Mouse (Mus musculus) v-Abl transformed pro-B cells (cell line): ENCODE results near the gene Hspa1l.
"Not testable (repeated sequence)": the region's sequence is repeated elsewhere in the genome, so short reads cannot be mapped to it uniquely, and the experiment has no call there.

Source experiments
- in situ Hi-C, 2 experiments: fragments of 400-800 bp; cut with MboI; formaldehyde crosslinking; loops; one replicate each; pipeline ENCODE4 v1.15.1; 2025; ENCODE audit not compliant: unreplicated experiment in 2 of 2

Gene Hspa1l

DNA sequence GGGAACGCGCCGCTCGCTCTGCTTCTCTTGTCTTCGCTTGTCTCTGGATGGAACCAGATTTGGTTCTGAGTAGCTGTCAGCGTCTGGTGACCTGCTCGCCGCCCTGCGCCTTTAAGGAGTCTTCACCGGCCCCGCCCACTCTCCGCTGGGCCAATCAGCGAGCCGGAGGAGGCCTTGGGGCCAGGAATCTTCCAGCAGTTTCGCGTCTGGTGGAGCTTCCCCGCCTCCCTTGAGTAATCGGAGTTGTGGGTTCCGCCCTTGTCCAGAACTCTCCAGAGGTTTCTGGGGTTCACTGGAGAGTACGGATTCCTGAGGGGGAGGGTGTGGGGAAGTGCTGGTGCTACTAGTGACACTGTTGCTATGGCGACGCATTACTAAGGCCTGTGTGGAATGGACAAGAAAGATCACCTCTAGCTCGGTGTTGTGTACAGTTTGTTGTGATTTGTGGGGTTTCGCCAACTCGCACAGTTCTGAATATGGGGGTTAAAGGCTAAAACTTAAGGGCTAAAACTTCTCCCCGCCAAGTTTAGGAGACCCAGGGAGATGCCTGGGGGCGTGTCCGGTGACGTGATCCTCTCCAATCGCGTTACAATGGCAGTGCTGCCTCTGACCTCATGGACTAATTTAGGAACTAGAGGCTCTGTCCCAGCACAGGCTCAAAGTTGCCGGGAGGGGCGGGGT, at the start of gene Hspa1l, which contains the start of gene Hspa1a:
Gene Hspa1l (plus strand): TSS at position 635 of the 681 bp plus-strand sequence.
Gene Hspa1a (minus strand): TSS at position 88 of the 681 bp plus-strand sequence.
- in situ Hi-C loops: not testable (repeated sequence)

DNA sequence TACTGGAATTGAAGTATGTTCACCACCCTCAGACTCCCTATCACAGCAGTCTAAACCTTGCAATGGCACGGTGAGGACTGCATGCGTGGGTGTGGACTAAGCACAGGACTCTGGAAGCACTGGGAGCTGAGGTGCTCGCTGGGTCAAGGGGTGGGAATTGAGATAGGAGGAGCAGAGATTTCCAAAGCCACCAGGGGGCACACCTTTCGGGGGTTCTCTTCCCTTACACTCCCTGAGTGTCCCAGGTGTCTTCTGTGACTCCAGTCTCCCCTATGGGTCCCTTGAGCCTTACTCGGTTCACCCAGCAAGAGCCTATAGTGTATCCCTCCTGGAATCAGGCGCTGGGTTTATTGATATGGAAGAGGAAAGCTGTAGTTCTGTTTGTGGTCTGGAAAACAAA, 49.6 kb upstream of the Hspa1l start:
- in situ Hi-C loops: no loop called here

DNA sequence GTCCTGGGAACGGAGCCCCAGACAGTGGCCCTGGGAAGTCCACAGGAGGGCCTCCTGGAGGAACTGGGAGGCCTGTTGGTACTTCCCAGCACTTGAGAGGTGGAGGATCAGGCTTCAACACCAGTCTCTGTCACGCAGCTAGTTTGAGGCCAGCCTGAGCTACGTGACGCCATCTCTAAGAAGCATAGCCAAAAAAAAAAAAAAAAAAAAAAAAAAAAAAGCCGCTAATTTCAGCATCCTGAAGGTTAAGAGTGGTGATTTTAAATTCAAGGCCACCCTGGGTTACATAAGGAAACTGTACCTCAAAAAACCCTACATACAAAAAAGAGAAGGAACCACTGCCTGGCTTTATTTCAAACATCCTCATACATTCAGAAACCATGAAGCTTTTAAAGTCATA, 48.2 kb upstream of the Hspa1l start:
- in situ Hi-C loops: no loop called here

DNA sequence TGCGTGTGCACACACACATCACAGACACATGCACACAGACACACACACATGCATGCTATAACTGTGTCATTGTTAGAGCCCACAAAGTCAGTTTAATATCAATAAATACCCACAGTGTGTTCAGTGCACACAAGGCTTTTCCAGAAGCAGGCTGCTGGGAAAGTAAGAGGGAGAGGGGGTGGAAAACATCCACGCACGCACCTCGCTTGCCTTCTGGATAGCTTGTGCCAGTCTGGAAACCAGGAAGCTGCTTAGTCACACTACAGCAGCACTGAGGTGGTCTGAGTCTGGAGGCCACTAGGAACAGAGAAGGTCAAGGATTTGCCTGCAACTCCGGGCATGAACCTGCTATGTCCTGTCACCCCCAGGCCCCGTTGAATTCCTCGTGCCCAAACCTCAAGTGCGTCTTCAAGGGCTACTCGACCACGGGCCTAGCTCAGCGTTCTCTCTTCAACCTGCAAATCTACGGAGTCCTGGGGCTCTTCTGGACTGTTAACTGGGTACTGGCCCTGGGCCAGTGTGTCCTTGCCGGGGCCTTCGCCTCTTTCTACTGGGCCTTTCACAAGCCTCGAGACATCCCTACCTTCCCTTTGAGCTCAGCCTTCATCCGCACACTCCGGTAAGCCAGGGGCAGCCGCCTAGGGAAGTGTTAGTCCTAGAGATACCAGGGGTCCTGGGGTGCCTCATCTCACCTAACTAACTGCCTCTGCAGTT, 45.0 kb upstream of the Hspa1l start:
- in situ Hi-C loops: loop anchor here in 1 of 2 experiments (25.0 kb wide), 1 partner anchor 290 kb away; the partner anchor contains the start of genes Atf6b, Fkbpl, Ppt2 and Prrt1

DNA sequence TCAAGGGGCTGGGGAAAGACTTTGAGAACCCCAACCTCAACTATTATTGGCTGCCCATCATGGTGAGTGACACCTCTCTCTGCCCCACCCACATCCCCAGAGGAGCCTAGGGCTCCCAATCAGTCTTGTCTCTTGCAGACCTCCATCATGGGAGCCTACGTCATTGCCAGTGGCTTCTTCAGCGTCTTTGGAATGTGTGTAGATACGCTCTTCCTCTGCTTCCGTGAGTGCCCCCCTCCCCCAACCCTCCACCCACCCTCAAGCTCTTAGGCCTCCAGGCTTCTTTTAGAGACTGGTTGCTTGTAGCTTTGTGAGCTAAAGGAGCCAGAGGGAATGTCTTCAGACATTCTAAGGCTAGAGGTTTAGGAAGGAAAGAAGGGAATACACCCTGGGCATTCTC, 43.7 kb upstream of the Hspa1l start:
- in situ Hi-C loops: loop anchor here in 1 of 2 experiments (25.0 kb wide), 1 partner anchor 292 kb away; the partner anchor contains the start of genes Atf6b, Fkbpl, Ppt2 and Prrt1

DNA sequence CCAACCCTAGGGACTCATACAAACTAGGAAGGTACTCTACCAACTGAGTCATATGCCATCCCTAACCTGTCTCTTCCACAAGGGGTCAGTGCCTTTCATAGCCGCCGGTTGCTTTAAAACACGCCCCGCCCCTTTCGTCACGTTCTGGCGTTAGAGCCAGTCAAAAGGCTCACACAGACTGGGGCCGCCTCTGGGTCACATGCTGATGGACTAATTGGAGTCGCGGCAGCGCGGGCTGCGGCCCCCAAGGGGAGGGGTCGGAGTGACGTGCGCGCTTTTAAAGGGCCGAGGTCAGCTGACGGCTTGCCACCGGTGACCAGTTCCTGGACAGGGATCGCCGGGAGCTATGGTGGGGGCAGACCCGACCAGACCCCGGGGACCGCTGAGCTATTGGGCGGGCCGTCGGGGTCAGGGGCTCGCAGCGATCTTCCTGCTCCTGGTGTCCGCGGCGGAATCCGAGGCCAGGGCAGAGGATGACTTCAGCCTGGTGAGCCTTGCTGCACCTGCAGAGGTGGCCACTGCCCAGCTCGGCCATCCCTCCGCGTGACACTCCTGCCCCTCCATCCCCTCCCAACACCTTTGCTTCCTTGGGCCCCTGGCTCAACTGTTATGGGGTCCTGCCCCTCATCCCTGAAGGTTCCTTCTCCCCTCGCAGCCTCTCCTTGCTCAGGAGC, 41.3 kb upstream of the Hspa1l start, which contains the start of gene Neu1:
Gene Neu1 (plus strand): TSS at position 193 of the 674 bp plus-strand sequence.
- in situ Hi-C loops: loop anchor here in 1 of 2 experiments (25.0 kb wide), 1 partner anchor 294 kb away; the partner anchor contains the start of genes Atf6b, Fkbpl, Ppt2 and Prrt1

DNA sequence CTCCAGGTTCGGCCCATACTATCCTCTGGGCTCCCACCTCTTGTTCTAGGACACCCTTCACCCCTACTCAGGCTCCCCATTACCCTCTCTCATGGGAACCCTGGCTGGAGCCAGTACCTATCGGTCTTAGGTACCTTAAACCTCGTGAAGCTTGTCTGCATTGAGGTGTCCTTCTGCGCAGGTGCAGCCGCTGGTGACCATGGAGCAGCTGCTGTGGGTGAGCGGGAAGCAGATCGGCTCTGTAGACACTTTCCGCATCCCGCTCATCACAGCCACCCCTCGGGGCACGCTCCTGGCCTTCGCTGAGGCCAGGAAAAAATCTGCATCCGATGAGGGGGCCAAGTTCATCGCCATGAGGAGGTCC, 40.8 kb upstream of the Hspa1l start:
- in situ Hi-C loops: loop anchor here in 1 of 2 experiments (25.0 kb wide), 1 partner anchor 294 kb away; the partner anchor contains the start of genes Atf6b, Fkbpl, Ppt2 and Prrt1

DNA sequence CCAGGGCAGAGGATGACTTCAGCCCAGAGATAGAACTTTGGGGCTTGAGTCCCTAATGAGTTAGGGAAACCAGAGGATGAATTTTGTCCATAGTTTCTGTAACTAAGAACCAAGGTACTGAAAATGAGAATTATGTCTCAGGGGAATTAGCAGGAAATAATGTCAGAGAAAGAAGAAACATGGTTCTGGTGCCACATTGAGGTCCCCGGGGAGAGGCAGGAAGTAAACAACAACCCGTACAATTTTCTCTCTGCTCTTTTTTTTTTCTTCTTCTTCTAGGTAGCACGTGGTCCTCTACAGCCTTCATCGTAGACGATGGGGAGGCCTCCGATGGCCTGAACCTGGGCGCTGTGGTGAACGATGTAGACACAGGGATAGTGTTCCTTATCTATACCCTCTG, 40.2 kb upstream of the Hspa1l start:
- in situ Hi-C loops: loop anchor here in 1 of 2 experiments (25.0 kb wide), 1 partner anchor 295 kb away; the partner anchor contains the start of genes Atf6b, Fkbpl, Ppt2 and Prrt1

DNA sequence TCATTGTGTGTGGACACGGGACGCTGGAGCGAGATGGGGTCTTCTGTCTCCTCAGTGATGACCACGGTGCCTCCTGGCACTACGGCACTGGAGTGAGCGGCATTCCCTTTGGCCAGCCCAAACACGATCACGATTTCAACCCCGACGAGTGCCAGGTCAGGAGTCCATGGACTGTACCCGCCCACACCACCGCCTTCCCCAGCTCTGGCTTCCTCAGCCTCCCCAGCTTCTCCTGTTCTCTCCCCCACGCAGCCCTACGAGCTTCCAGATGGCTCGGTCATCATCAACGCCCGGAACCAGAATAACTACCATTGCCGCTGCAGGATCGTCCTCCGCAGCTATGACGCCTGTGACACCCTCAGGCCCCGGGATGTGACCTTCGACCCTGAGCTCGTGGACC, 38.5 kb upstream of the Hspa1l start:
- in situ Hi-C loops: loop anchor here in 1 of 2 experiments (25.0 kb wide), 1 partner anchor 297 kb away; the partner anchor contains the start of genes Atf6b, Fkbpl, Ppt2 and Prrt1

DNA sequence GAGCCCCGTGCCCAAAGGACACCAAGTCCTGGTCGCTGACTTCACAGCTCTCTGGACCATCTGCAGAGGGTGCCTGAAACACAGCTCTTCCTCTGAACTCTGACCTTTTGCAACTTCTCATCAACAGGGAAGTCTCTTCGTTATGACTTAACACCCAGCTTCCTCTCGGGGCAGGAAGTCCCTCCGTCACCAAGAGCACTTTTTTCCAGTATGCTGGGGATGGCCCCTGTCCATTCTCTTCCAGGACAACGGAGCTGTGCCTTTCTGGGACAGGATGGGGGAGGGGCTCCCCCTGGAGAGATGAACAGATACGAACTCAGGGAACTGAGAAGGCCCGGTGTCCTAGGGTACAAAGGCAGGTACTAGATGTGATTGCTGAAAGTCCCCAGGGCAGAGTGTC, 37.7 kb upstream of the Hspa1l start:
- in situ Hi-C loops: loop anchor here in 1 of 2 experiments (25.0 kb wide), 1 partner anchor 298 kb away; the partner anchor contains the start of genes Atf6b, Fkbpl, Ppt2 and Prrt1

DNA sequence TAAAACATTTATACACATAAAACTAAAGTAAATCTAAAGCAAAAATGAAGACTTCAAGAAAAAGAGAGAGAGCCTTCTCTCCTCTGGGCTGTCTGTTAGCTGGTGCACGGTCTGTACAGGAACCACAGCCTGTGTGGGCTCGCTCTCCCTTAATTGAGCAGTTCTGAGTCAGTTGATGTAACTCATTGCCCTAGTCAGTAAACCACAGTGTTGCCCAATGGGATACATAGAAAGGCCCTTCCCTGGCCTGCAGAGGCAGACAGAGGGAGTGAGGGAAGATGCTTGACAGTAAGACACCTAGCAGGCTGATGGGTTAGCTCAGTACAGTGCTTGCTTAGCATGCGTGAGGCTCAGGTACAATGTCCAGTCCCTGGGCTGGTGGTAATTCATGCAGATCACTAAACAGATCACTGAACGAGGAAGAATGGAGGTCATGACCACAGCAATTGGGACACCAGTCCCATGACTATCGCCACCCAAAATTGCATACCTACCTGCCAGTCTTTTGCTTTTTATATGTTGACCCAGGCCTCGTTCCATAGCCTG, 34.5 kb upstream of the Hspa1l start:
- in situ Hi-C loops: loop anchor here in 1 of 2 experiments (25.0 kb wide), 1 partner anchor 301 kb away; the partner anchor contains the start of genes Atf6b, Fkbpl, Ppt2 and Prrt1

DNA sequence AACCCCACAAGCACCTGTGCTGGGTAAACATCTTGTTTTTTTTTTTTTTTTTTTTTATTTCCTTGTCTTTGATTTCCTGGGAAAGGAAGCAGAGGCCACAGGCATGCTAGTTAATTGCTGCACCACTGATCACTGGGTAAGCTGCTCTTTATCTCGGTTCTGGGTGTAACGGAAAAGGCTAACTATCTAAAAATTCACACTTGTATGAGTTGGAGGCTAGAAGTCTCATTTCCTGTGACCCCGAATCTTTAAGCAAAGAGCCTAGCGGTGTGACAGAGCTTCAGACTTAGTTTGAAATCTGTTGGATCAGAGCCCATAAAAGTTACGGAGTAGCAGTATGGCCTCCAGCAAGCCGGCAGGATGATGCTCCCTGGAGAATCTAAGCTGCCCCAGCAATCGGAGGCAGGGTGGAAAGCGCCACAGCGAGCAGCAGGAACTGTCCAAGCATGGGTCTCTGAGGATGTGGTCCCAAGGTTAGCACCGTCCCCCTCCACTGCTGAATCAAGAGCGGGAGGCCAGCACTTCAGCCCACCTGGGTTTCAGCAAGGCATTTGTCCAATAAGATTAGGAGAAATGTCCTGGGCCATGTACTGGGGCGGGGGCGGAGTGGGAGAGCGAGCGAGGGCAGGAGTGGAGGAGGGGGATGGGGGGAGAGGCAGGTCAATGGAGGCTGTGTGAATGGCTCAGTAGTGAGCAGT, 31.0 kb upstream of the Hspa1l start:
- in situ Hi-C loops: loop anchor here in 1 of 2 experiments (25.0 kb wide), 1 partner anchor 304 kb away; the partner anchor contains the start of genes Atf6b, Fkbpl, Ppt2 and Prrt1

DNA sequence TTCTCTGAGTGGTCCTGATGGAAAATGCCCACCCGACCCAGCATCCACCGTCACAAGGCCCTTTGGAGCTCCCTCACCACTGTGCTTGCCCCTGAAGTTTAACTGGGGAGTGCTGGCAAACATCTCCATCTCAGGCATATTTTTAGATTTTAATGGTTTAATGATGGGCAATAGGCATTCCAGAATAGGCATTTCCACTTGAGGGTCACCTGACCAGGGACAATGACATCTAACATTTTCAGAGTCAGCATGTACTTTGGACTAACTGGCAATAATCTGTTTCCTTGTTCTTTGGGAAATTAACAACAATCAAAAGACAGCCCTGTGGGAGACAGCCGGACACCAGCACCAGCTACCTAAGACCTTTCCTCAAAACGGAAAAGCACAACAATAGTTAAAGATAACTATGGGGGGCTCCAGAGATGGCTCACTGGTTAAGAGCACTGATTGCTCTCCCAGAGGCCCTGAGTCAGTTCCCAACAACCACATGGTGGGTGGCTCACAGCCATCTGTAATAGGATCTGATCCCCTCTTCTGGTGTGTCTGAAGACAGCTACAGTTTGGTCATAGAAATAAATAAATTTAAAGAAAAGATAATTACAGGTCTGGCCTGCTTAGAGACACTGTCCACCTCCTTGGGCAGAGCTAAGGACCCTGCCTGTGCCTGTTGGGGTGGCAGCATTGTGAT, 29.2 kb upstream of the Hspa1l start:
- in situ Hi-C loops: loop anchor here in 1 of 2 experiments (25.0 kb wide), 1 partner anchor 306 kb away; the partner anchor contains the start of genes Atf6b, Fkbpl, Ppt2 and Prrt1

DNA sequence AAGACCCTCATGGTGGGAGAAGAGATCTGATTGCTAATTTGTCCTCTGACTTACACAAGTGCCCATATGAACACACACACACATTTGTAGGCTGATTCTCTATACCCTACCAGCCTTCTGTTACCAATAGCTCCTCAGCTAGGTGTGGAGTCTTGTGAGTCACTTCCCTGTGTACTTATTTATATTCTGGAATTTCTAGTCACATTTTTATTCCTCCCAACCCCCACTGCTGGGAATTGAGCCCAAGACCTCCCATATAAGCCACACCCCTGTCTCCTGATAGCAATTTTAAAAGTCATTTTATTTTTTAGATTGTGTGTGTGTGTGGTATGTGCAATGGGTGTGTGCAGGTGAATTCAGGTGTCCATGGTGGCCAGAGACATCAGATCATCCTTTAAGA, 28.1 kb upstream of the Hspa1l start:
- in situ Hi-C loops: loop anchor here in 1 of 2 experiments (25.0 kb wide), 1 partner anchor 307 kb away; the partner anchor contains the start of genes Atf6b, Fkbpl, Ppt2 and Prrt1

DNA sequence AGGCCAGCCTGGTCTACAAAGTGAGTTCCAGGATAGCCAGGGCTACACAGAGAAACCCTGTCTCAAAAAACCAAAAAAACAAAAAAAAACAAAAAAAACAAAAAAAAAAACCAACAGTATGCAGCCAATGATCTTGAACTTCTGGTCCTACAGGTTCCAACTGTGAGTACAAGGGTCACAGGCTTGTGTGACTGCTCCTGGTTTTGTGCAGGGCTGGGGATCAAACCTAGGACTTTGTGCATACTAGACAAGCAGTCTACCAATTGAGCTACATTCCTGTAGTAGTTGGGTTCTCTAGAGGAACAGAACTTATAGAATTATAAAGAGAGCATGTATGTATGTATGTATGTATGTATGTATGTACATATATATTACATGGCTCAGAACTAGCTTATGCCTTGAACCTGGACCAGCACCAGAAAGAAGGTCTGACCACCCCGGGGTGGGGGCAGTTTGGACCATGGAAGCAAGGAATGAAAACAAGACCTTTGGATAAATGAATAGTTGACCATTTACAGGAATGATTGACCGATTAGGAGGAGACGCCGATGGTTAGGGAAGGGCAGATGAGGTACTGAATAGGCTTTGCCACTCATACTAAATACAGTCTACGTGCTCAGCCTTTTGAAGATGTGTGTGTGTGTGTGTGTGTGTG, 25.9 kb upstream of the Hspa1l start:
- in situ Hi-C loops: loop anchor here (5.0 to 25.0 kb wide), 4 partner anchors 34 to 309 kb away; partner anchors contain the start of genes Slc44a4 (in 2 of the 2), Atf6b (in 1 of the 2), Fkbpl (in 1 of the 2) and Lsm2 (in 1 of the 2)

DNA sequence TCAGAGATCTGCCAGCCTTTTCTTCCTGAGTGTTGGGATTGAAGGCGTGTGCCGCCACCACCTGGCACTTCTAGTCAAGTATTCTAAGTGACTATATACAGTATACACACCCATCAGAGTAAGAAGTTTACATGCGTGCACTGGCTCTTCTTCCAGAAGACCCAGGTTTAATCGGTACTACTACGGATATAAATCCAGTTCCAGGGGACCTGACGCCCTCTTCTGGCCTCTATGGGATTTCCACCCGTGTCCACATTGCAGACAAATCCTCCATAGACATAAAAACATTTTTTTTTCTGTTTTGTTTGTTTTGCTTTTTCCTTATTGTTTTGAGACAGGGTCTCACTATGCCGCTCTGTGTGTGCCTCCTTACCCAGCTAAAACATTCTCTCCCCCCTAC, 24.9 kb upstream of the Hspa1l start:
- in situ Hi-C loops: loop anchor here (5.0 to 25.0 kb wide), 4 partner anchors 35 to 310 kb away; partner anchors contain the start of genes Slc44a4 (in 2 of the 2), Atf6b (in 1 of the 2), Fkbpl (in 1 of the 2) and Lsm2 (in 1 of the 2)

DNA sequence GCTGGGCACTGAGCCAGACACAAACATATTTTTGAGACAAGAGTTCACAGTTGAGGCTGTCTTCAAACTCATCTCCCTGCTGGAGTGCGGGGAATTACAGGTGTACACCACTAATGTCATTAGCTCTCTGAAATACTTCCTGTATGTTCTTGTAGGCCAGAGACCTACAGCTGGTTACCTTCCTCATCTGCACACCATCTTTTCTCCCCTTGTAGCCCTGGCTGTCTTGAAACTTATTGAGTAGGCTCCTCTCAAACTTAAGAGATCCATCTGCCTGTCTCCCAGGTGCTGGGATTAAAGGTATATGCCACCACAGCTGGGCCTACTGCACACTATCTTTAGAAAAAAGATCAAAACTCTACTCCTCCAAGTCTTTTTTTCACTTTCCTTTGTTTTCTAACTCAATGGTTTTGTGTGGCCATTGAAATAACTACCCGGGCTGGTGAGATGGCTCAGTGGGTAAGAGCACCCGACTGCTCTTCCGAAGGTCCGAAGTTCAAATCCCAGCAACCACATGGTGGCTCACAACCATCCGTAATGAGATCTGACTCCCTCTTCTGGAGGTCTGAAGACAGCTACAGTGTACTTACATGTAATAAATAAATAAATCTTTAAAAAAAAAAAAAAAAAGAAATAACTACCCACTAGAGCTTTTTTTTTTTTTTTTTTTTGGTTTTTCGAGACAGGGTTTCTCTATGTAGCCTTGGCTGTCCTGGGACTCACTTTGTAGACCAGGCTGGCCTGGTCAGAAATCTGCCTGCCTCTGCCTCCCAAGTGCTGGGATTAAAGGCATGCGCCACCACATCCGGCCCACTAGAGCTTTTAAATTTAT, 23.6 kb upstream of the Hspa1l start:
- in situ Hi-C loops: loop anchor here (5.0 to 25.0 kb wide), 4 partner anchors 33 to 312 kb away; partner anchors contain the start of genes Slc44a4 (in 2 of the 2), Atf6b (in 1 of the 2), Fkbpl (in 1 of the 2) and Lsm2 (in 1 of the 2)
